Mouse (Mus musculus): ENCODE data around the gene Timm13. TPM values are rescaled to one million over a fixed set of nuclear protein-coding genes. Genes with fewer than 3 reads are reported as not detected.

Gene Timm13
- total RNA-seq, 2 experiments from 2014 or later, result 271 to 285 TPM

- peak; percentile 48 for DNase-seq
Observed at GRCm38 (mm10) chr10:80904004-80904693, 3.4 kb upstream of the Timm13 start.

- DNase-seq, result no peak
Observed at GRCm38 (mm10) chr10:80903282-80903681, 2.5 kb upstream of the Timm13 start.

GRCm38 (mm10) chr10:80902273-80902940 is 1.6 kb upstream of the Timm13 start:
- no peak for DNase-seq

- no peak for DNase-seq
Observed at GRCm38 (mm10) chr10:80901409-80902272, 872 bp upstream of the Timm13 start.

- DNase-seq, result no peak
Observed at GRCm38 (mm10) chr10:80899591-80900317, 1.0 kb downstream of the Timm13 start.

GRCm38 (mm10) chr10:80899074-80899473 is 1.7 kb downstream of the Timm13 start:
- DNase-seq, result no peak

GRCm38 (mm10) chr10:80897861-80898510 is 2.8 kb downstream of the Timm13 start:
- peak; percentile 52 for DNase-seq

GRCm38 (mm10) chr10:80896581-80897485 is 3.9 kb downstream of the Timm13 start:
- no peak for DNase-seq

- DNase-seq, result no peak
Observed at GRCm38 (mm10) chr10:80895697-80896096, 5.1 kb downstream of the Timm13 start.

- no peak for DNase-seq
Observed at GRCm38 (mm10) chr10:80895100-80895499, 5.7 kb downstream of the Timm13 start.

- DNase-seq, result peak; percentile 90
Observed at GRCm38 (mm10) chr10:80887181-80887580, 13.6 kb downstream of the Timm13 start.

- DNase-seq, result peak; percentile 87
Observed at GRCm38 (mm10) chr10:80881301-80881700, 19.5 kb downstream of the Timm13 start.

- no peak for DNase-seq
Observed at GRCm38 (mm10) chr10:80880901-80881300, 19.9 kb downstream of the Timm13 start.

- DNase-seq, result peak; percentile 86
Observed at GRCm38 (mm10) chr10:80880131-80880641, 20.6 kb downstream of the Timm13 start.

- DNase-seq, result peak; percentile 45
Observed at GRCm38 (mm10) chr10:80876594-80876993, 24.2 kb downstream of the Timm13 start.

- peak; percentile 71 for DNase-seq
Observed at GRCm38 (mm10) chr10:80876028-80876427, 24.7 kb downstream of the Timm13 start.

- DNase-seq, result no peak
Observed at GRCm38 (mm10) chr10:80874035-80874434, 26.7 kb downstream of the Timm13 start.

GRCm38 (mm10) chr10:80871581-80871980 is 29.2 kb downstream of the Timm13 start, which contains the start of gene Tmprss9:
Gene Tmprss9 (plus strand): TSS chr10:80871848.
- DNase-seq, result no peak

- DNase-seq, result no peak
Observed at GRCm38 (mm10) chr10:80870993-80871392, 29.8 kb downstream of the Timm13 start.

- DNase-seq, result no peak
Observed at GRCm38 (mm10) chr10:80864446-80864845, 36.3 kb downstream of the Timm13 start.

Data from adrenal gland, postnatal 10 days (tissue).